Mouse (Mus musculus) CH12.LX (cell line): ENCODE results near the gene Ntrk2. TPM values are rescaled to one million over a fixed set of nuclear protein-coding genes. Genes with fewer than 3 reads are reported as not detected.

Experiments used
- DNase-seq: peaks from one replicate; pipeline ENCODE4 v3.0.0-alpha.2; 2013; ENCODE audit errors: extremely low read depth
- H3K27ac ChIP-seq: 2 replicates; pipeline ENCODE4 v1.5.1; 2012; ENCODE audit warnings: low read depth, mild to moderate bottlenecking, control low read depth, moderate library complexity; ENCODE audit not compliant: insufficient read depth
- H3K27me3 ChIP-seq: replicated peaks from 2 replicates; pipeline ENCODE3; 2012; ENCODE audit warnings: inconsistent platforms
- H3K36me3 ChIP-seq, 2 experiments: replicated peaks in 1 of 2; 2 replicates each; pipeline versions ENCODE3 to v1.6.1; 2012; ENCODE audit warnings: inconsistent platforms in 1 of 2, low read length in 1 of 2, mild to moderate bottlenecking in 1 of 2, mixed read lengths in 1 of 2, moderate library complexity in 1 of 2; ENCODE audit not compliant: control insufficient read depth in 1 of 2, insufficient read depth in 1 of 2
- H3K4me1 ChIP-seq, 2 experiments: 2 replicates each; pipeline ENCODE4 v1.6.1; 2012; ENCODE audit warnings: inconsistent platforms in 1 of 2, moderate library complexity in 1 of 2; ENCODE audit not compliant: insufficient read depth in 2 of 2, control insufficient read depth in 1 of 2
- H3K4me2 ChIP-seq: 2 replicates; pipeline ENCODE4 v1.6.1; 2012; ENCODE audit warnings: low read depth, mild to moderate bottlenecking, control low read depth; ENCODE audit not compliant: poor library complexity, insufficient read depth, severe bottlenecking
- H3K4me3 ChIP-seq, 3 experiments: fragments of 150-350 bp in 1 of 3; sonication (generic) in 1 of 3; replicated peaks in 1 of 3; 2 replicates each; pipeline versions ENCODE3 to v1.5.1; 2011 to 2012; ENCODE audit warnings: low read depth in 2 of 3, low read length in 2 of 3, mild to moderate bottlenecking in 2 of 3, moderate library complexity in 2 of 3, control low read depth in 1 of 3, improper control_type of control experiment in 1 of 3, inconsistent platforms in 1 of 3, mixed read lengths in 1 of 3; ENCODE audit not compliant: poor library complexity in 1 of 3
- H3K79me2 ChIP-seq: replicated peaks from 2 replicates; pipeline ENCODE4 v1.6.1; 2012; ENCODE audit warnings: mild to moderate bottlenecking, moderate library complexity; ENCODE audit not compliant: control insufficient read depth, poor library complexity, insufficient read depth, severe bottlenecking; ENCODE audit errors: extremely low read depth
- H3K9ac ChIP-seq: 2 replicates; pipeline ENCODE4 v1.6.1; 2012; ENCODE audit warnings: low read depth, mild to moderate bottlenecking, control low read depth, moderate library complexity; ENCODE audit not compliant: insufficient read depth
- H3K9me3 ChIP-seq: replicated peaks from 2 replicates; pipeline ENCODE3; 2012; ENCODE audit warnings: low read length, inconsistent platforms, mixed read lengths
- BHLHE40 ChIP-seq: IDR thresholded peaks from 2 replicates; pipeline ENCODE4 v1.6.1; 2011; ENCODE audit warnings: mild to moderate bottlenecking, low read depth, low read length, improper control_type of control experiment
- CHD2 ChIP-seq: IDR thresholded peaks from 2 replicates; pipeline ENCODE4 v1.6.1; 2011; ENCODE audit warnings: low read length, improper control_type of control experiment
- CTCF ChIP-seq, 2 experiments: IDR thresholded peaks in 1 of 2; conservative IDR thresholded peaks in 1 of 2; 2 replicates each; pipeline ENCODE4 v1.5.1; 2011 to 2012; ENCODE audit warnings: low read depth in 2 of 2, low read length in 2 of 2, improper control_type of control experiment in 1 of 2, inconsistent platforms in 1 of 2, mild to moderate bottlenecking in 1 of 2, moderate library complexity in 1 of 2
- ELF1 ChIP-seq: IDR thresholded peaks from 2 replicates; pipeline ENCODE4 v1.6.1; 2014; ENCODE audit warnings: low read depth, mild to moderate bottlenecking, inconsistent platforms, low read length, improper control_type of control experiment
- EP300 ChIP-seq: IDR thresholded peaks from 2 replicates; pipeline ENCODE4 v1.6.1; 2011; ENCODE audit warnings: low read length, improper control_type of control experiment
- ETS1 ChIP-seq: conservative IDR thresholded peaks from 2 replicates; pipeline ENCODE4 v1.6.1; 2012; ENCODE audit warnings: low read depth, mild to moderate bottlenecking, inconsistent platforms, low read length, improper control_type of control experiment, moderate library complexity
- GABPA ChIP-seq: IDR thresholded peaks from 2 replicates; pipeline ENCODE4 v1.6.1; 2012; ENCODE audit warnings: low read depth, low read length, improper control_type of control experiment, inconsistent platforms; ENCODE audit not compliant: insufficient replicate concordance
- JUND ChIP-seq: conservative IDR thresholded peaks from 2 replicates; pipeline ENCODE4 v1.6.1; 2011; ENCODE audit warnings: low read depth, low read length, improper control_type of control experiment
- MAX ChIP-seq: IDR thresholded peaks from 2 replicates; pipeline ENCODE4 v1.6.1; 2011; ENCODE audit warnings: low read length, improper control_type of control experiment
- MXI1 ChIP-seq: IDR thresholded peaks from 2 replicates; pipeline ENCODE4 v1.6.1; 2011; ENCODE audit warnings: mild to moderate bottlenecking, low read depth, low read length, improper control_type of control experiment
- MYC ChIP-seq: IDR thresholded peaks from 2 replicates; pipeline ENCODE4 v1.6.1; 2011; ENCODE audit warnings: low read depth, mild to moderate bottlenecking, improper control_type of control experiment, low read length
- NRF1 ChIP-seq: IDR thresholded peaks from 2 replicates; pipeline ENCODE4 v1.6.1; 2014; ENCODE audit warnings: low read depth, mild to moderate bottlenecking, inconsistent platforms, low read length, improper control_type of control experiment, moderate library complexity
- POLR2A ChIP-seq: IDR thresholded peaks from 2 replicates; pipeline ENCODE4 v1.6.1; 2011; ENCODE audit warnings: low read depth, mild to moderate bottlenecking, improper control_type of control experiment, low read length
- POLR2AphosphoS2 ChIP-seq: IDR thresholded peaks from 2 replicates; pipeline ENCODE4 v1.6.1; 2011; ENCODE audit warnings: low read depth, low read length, improper control_type of control experiment
- RAD21 ChIP-seq: IDR thresholded peaks from 2 replicates; pipeline ENCODE4 v1.6.1; 2011; ENCODE audit warnings: low read depth, mild to moderate bottlenecking, low read length, improper control_type of control experiment, moderate library complexity
- SIN3A ChIP-seq: IDR thresholded peaks from 2 replicates; pipeline ENCODE4 v1.6.1; 2012; ENCODE audit warnings: low read length, improper control_type of control experiment, inconsistent platforms
- USF2 ChIP-seq: conservative IDR thresholded peaks from 2 replicates; pipeline ENCODE4 v1.6.1; 2011; ENCODE audit warnings: low read depth, low read length, improper control_type of control experiment
- ZC3H11A ChIP-seq: IDR thresholded peaks from 2 replicates; pipeline ENCODE4 v1.6.1; 2012; ENCODE audit warnings: low read depth, mild to moderate bottlenecking, inconsistent platforms, low read length, improper control_type of control experiment
- ZMIZ1 ChIP-seq: IDR thresholded peaks from 2 replicates; pipeline ENCODE4 v1.6.1; 2012; ENCODE audit warnings: low read depth, mild to moderate bottlenecking, inconsistent platforms, low read length, improper control_type of control experiment
- ZNF384 ChIP-seq: IDR thresholded peaks from 2 replicates; pipeline ENCODE4 v1.6.1; 2012; ENCODE audit warnings: low read depth, low read length, improper control_type of control experiment, inconsistent platforms
- dilution Hi-C: fragments of 300-500 bp; cut with MboI; formaldehyde crosslinking; loops from 2 replicates; pipeline ENCODE4 v1.14.3; 2020; ENCODE audit warnings: low sequenced_read_pairs; ENCODE audit not compliant: extremely low pct_unique_long_range_greater_than_20kb, extremely low pct_ligation_motif_present
- in situ Hi-C: fragments of 300-500 bp; cut with MboI; formaldehyde crosslinking; loops from 3 replicates; pipeline ENCODE4 v1.14.3; 2019; ENCODE audit warnings: low sequenced_read_pairs, low pct_ligation_motif_present, low pct_unique_long_range_greater_than_20kb, mixed read lengths
- polyA plus RNA-seq: library from polyadenylated mRNA; unstranded; fragments of >175 nt; gene quantifications from 2 replicates; pipeline ENCODE4 v1.2.1, GENCODE M21; 2012; ENCODE audit warnings: low read depth; ENCODE audit not compliant: insufficient read length
- total RNA-seq, 2 experiments: library from RNA; depleted of rRNA; stranded (reverse); fragments of 300-350 nt in 1 of 2; fragments of >200 nt in 1 of 2; gene quantifications; 2 replicates each; pipeline ENCODE4 v1.2.3; 2012 to 2014

Ntrk2 gene
- total and polyA plus RNA-seq, 3 experiments, result not detected

DNA sequence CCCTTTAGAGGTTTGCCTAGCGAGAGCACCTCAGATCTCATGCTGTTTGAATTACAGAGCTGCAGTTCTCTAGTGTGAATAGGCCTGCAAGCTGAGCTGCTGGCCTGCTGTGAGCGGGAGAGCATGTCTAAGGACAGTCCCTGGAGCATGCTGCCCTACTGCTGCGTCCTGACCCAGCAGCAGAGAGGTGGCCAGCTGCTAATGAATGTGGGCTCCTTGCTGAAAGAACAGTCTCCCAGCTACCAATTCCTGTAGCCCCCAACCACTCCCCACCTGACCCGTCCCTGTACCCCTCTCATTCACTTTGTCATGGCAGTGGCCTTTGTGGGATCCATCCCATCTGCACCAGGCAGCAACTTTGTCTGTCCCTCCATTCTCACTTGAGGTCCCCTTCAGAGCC, 126.8 kb downstream of the Ntrk2 start:
- H3K79me2 ChIP-seq, result no peaks in the 10 kb centered on the region
- H3K36me3 ChIP-seq, result no peaks in the 10 kb centered on the region
- H3K27ac ChIP-seq, result no peak overlapping the region
- peaks cover 75% of the 10 kb centered on the region for H3K9me3 ChIP-seq
- no peak overlapping the region for H3K9ac ChIP-seq
- H3K4me1 ChIP-seq, result no peaks in the 10 kb centered on the region
- dilution Hi-C loops, result no loop called here
- no peak for DNase-seq
- no peak for TF ChIP-seq MAX
- no peak for TF ChIP-seq NRF1
- no peak for TF ChIP-seq ZMIZ1
- no peak for TF ChIP-seq MYC
- TF ChIP-seq CTCF (conservative IDR thresholded peaks at IDR 0.05 in 1 of 2, IDR thresholded peaks at IDR 0.05 in 1 of 2; ENCODE audit: low read depth in 2 of 2, low read length in 2 of 2), result no peak
- TF ChIP-seq ZC3H11A, result no peak
- TF ChIP-seq MXI1, result no peak
- no peak for TF ChIP-seq JUND
- TF ChIP-seq POLR2AphosphoS2, result no peak
- TF ChIP-seq CHD2, result no peak
- TF ChIP-seq GABPA, result no peak
- no peak for TF ChIP-seq ELF1
- TF ChIP-seq RAD21, result no peak
- TF ChIP-seq POLR2A, result no peak
- TF ChIP-seq ZNF384, result no peak
- no peak for TF ChIP-seq ETS1
- no peak for TF ChIP-seq EP300
- H3K4me2 ChIP-seq, result no peak overlapping the region
- no peak overlapping the region for H3K4me3 ChIP-seq
- in situ Hi-C loops, result no loop called here
- no peaks in the 10 kb centered on the region for H3K27me3 ChIP-seq

- no peaks in the 10 kb centered on the region for H3K36me3 ChIP-seq
- H3K9me3 ChIP-seq, result peaks cover 75% of the 10 kb centered on the region
- no peak overlapping the region for H3K9ac ChIP-seq
- no peaks in the 10 kb centered on the region for H3K27me3 ChIP-seq
- TF ChIP-seq BHLHE40 (no peak), ELF1 (no peak), USF2 (no peak), SIN3A (no peak)
- in situ Hi-C loops (no loop called here), dilution Hi-C loops (no loop called here)
- H3K79me2 ChIP-seq, result no peaks in the 10 kb centered on the region
- H3K4me3 ChIP-seq, result no peak overlapping the region
- no peak overlapping the region for H3K27ac ChIP-seq
- DNase-seq, result no peak
- no peak overlapping the region for H3K4me2 ChIP-seq
- no peaks in the 10 kb centered on the region for H3K4me1 ChIP-seq
Measured at GRCm38 (mm10) chr13:58934576-58935110, 128.3 kb downstream of the Ntrk2 start.
